Mouse (Mus musculus) embryo, embryonic 9.5 days (tissue): Measurements from ENCODE around the gene Pigt.

Source experiments
- DNase-seq: peaks from one replicate; pipeline ENCODE4 v3.0.0-alpha.2; 2017; ENCODE audit errors: extremely low spot score

Pigt gene

GRCm38 (mm10) chr2:164520782-164521181, 23.5 kb downstream of the Pigt start:
- DNase-seq = peak; percentile 51

- no peak for DNase-seq
Measured at GRCm38 (mm10) chr2:164521841-164522240, 24.5 kb downstream of the Pigt start.

- no peak for DNase-seq
Measured at GRCm38 (mm10) chr2:164522280-164522679, 25.0 kb downstream of the Pigt start.

GRCm38 (mm10) chr2:164523301-164523773, 26.0 kb downstream of the Pigt start:
- DNase-seq = no peak

GRCm38 (mm10) chr2:164528557-164528956, 31.2 kb downstream of the Pigt start:
- no peak for DNase-seq

- DNase-seq = peak; percentile 59
Measured at GRCm38 (mm10) chr2:164531169-164531568, 33.8 kb downstream of the Pigt start.

GRCm38 (mm10) chr2:164534315-164534714, 37.0 kb downstream of the Pigt start:
- no peak for DNase-seq

- no peak for DNase-seq
Measured at GRCm38 (mm10) chr2:164537003-164537402, 39.7 kb downstream of the Pigt start.

- DNase-seq = no peak
Measured at GRCm38 (mm10) chr2:164540652-164541427, 43.5 kb downstream of the Pigt start.

GRCm38 (mm10) chr2:164542132-164542531, 44.8 kb downstream of the Pigt start:
- DNase-seq = no peak

GRCm38 (mm10) chr2:164542598-164542997, 45.3 kb downstream of the Pigt start:
- no peak for DNase-seq

GRCm38 (mm10) chr2:164543745-164544144, 46.4 kb downstream of the Pigt start:
- no peak for DNase-seq

GRCm38 (mm10) chr2:164544454-164545097, 47.3 kb downstream of the Pigt start:
- no peak for DNase-seq

- no peak for DNase-seq
Measured at GRCm38 (mm10) chr2:164549338-164549737, 52.0 kb downstream of the Pigt start.

- no peak for DNase-seq
Measured at GRCm38 (mm10) chr2:164549963-164550894, 52.9 kb downstream of the Pigt start.

- no peak for DNase-seq
Measured at GRCm38 (mm10) chr2:164550895-164551269, 53.6 kb downstream of the Pigt start.

GRCm38 (mm10) chr2:164551502-164551901, 54.2 kb downstream of the Pigt start:
- no peak for DNase-seq
